Mouse (Mus musculus): ENCODE measurements at regions not wholly inside any gene's neighbourhood (a gene's known extent, or its start where the extent isn't known, plus 50 kb on each side); places are given as distances from the start of the nearest gene placed in this dataset.

- TF ChIP-seq POLR2A (IDR thresholded peaks at IDR 0.05; ENCODE audit: insufficient read depth, low read depth, low read length) = no peak
- TF ChIP-seq CTCF (IDR thresholded peaks at IDR 0.05; ENCODE audit: insufficient read depth, low read depth, low read length) = no peak
These were observed 457.1 kb downstream of the Tmem38b start for GRCm38 (mm10) chr4:54282934-54283333.

Measured in olfactory bulb, adult 2 months (tissue).